Mouse (Mus musculus) spleen, adult 2 months (tissue): ENCODE data around the gene Ssx2ip.

Experiments used
- CTCF ChIP-seq: fragments of 200-500 bp; IDR thresholded peaks from 2 replicates; pipeline ENCODE4 v1.5.1; 2011; ENCODE audit warnings: mild to moderate bottlenecking, inconsistent platforms; ENCODE audit not compliant: insufficient read depth, insufficient read length, insufficient replicate concordance; ENCODE audit errors: extremely low read depth
- POLR2A ChIP-seq: fragments of 200-500 bp; IDR thresholded peaks from 2 replicates; pipeline ENCODE4 v1.6.1; 2011; ENCODE audit warnings: low read depth, low read length, inconsistent platforms

DNA sequence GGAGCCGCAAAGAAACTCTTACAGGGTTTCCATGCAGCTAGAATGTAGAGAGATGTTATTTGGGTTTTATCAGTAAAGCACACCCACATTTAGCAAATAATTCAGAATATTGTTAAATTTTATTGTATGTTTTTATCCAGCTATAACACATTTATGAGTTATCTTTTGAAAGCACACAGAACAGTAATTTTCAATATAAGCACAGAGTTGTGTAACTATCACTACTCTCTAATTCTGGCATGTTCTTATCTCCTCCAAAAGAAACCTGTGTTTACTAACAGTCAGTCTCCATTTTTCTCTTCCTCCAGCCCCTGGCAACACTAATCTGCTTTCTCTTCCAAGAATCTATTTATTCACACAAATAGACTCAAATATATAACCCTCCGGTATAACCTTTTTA is 37.4 kb upstream of the Ssx2ip start:
- TF ChIP-seq POLR2A = no peak
- no peak for TF ChIP-seq CTCF
